Mouse (Mus musculus) spleen, embryonic (tissue): ENCODE results near the gene Iqsec1.

Source experiments
- CTCF ChIA-PET: fragments of 350-600 bp; sonication (Branson Sonifier 250); formaldehyde crosslinking; loops from one replicate; lab custom pipeline; 2022; lab: Charles Lee

The Iqsec1 gene

DNA sequence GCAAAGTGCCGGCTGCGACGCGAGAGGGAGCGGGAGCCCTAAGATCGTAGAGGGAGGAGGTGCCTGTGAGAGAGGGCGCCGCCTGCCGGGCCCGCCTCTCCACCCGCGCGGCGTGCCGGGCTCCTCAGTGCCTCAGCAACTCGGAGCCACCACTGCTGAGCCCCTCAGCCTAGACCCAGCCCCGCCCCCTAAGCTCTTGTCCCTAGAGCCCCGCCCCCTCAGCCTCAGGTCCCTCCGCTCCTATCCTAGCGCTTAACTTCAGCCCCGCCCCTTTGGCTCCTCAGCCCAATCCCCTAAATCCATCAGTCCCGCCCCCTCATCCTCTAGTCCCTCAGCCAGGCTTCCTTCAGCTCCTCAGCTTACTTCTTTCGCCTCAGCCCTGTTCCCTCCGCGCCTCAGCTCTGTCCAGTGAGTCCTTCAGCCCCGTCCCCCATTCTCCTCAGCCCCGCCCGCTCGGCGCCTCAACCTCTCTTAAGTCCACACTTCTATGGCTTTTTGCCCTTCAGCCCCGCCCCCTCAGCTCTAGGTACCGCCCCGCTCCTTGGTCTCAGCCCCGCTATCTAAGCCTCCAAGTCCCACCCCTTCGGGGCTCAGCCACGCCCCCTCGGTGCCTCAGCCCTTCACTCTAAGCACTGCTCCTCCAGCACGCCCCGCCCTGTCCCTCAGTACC lies at the start of gene Iqsec1:
Gene Iqsec1 (minus strand): TSS at position 38 of the 670 bp plus-strand sequence.
- CTCF ChIA-PET, result interaction anchor here (0.7 kb wide), 1 partner anchor 318 kb away, joined by 3 read pairs; no protein-coding TSS in a partner anchor

DNA sequence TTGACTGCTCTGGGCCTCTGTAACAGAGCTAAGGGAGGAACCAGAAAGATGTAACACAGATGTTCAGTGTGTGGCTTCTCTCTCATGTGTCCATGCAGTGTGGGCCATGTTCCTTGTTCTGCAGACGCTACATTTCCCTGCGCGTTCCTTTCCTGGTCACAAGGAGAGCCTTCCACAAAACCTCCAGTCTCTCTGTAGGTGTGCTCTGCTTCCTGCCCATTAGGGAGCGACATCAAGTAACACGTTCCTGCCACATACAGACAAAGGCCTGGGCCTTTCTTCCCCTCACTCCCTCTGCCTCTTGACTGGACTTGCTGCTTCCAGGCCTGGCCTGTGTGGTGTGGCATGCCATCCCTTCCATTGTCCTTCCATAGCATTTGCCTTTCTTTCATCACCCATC lies 39.8 kb upstream of the Iqsec1 start:
- CTCF ChIA-PET, result interaction anchor here (0.6 kb wide), 1 partner anchor 23 kb away, joined by 3 read pairs; no protein-coding TSS in a partner anchor

DNA sequence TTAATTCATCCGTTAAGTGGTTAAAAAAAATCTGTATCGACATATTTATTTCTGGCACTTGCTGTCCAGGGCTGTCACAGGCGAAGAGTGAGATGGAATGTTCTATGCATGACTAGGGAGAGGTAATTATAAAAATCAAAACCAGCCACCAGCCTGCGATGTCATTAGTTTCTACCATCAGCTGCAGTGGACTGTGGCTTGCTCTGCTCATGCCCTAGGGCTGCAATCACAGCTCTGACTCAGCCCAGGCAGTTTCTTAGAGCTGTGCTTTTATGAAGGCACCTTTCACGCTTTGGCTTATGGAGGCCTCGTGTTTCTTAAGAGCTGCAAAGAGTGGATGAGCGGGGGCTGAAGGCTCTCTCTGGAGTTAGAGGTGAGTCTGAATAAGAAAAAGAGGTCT lies 32.3 kb upstream of the Iqsec1 start:
- CTCF ChIA-PET, result no interaction called here

DNA sequence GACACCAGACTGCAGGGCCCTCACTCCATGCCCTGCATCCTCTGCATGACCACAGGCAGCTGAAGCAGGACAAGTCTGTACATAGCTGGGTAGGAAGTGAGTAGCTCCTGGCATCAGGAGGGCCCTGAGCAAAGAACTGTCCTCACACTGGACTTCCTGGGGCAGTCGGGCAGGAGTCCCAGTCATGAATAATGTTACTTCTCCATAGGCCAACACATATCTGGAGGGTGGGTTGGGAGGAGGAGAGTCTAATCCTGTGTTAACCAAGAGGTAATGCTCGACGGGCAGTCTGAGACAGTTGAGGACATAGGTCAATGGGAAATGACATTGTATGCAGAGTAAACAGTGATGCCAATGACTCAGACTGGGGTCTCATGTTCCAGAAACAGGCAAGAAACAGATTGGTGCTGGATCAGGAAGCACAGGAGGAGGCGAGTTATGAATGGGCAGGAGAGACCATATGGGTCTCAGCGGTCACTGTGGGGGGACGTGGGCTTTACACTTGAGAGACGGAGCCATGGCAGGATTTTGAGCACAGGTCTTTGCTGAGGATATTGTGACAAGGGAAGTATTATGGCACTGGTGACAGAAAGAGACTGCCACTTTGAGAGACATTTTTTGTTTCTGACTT lies 28.2 kb upstream of the Iqsec1 start:
- CTCF ChIA-PET, result no interaction called here

DNA sequence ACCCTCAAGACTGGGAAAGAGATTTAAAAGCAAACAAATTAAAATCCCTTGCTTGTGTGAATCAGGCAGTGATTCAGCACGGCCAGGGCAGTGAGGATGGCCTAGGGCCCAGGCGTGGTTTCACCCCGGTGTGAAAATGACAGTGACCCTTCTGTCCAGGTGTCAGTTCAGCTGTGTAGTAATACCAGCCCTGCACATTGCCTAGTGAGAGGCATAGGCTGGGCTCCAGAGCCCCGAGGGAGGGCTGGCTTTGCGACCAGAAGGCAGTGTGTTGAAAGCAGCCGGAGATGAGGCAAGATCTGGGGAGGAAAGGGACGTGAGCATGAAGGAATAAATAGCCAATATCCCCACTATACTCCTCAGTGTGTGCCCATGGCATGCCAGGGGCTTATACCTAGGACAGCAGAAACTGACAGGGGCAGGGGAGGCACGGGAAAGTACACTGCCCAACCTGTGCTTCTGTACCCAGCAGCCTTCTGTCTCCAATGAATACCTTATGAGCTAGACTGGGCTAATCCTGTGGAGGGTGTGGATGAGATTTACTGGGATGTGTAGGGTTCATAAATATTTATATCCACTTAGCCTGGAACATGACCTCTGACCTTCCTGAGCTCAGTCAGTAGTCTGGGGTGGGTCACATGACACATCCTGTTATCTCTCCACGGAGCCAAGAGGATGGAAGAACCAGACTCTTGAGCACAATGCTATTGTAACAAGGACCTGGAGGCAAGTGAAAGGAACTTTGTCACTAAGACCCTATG lies 25.9 kb upstream of the Iqsec1 start:
- CTCF ChIA-PET, result no interaction called here

DNA sequence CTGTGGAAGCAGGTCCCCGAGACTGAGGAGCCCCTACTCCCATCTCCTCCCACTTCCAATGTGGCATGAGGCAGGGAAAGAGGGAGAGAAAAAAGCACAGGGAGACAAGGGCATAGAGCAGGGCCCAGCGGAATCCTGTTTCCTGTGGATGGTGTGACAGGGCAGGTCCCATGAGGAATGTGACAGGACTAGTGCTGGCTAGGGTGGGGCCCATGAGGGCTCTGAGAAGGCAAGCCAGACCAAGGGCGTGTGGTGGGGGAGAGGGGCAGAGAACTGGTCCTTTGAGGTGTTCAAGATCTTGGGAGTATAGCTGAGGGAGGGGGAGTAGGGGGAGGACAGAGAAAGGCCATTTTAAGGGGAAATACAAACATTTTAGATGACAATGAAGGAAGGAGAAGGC lies 24.0 kb upstream of the Iqsec1 start:
- CTCF ChIA-PET, result no interaction called here

DNA sequence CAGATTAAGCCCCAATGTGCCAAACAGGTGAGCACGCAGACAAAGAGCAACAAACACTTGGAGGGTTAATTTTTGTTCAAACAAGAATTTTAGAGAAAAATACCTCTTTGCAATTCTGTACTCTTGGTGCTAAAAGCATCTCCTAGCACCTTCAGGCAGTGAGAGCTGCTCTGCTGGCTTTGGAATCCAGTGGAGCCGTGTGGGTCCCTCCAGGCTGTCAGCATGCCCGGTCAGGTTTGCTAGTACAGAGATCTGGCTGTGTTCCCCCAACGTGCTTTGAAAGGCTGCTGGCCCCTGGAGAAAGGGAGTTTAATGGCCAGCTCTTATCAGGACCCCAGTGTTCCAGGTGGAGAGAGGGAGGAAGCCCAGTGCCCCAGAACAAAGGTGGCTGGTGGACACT lies 23.1 kb upstream of the Iqsec1 start:
- CTCF ChIA-PET, result no interaction called here

DNA sequence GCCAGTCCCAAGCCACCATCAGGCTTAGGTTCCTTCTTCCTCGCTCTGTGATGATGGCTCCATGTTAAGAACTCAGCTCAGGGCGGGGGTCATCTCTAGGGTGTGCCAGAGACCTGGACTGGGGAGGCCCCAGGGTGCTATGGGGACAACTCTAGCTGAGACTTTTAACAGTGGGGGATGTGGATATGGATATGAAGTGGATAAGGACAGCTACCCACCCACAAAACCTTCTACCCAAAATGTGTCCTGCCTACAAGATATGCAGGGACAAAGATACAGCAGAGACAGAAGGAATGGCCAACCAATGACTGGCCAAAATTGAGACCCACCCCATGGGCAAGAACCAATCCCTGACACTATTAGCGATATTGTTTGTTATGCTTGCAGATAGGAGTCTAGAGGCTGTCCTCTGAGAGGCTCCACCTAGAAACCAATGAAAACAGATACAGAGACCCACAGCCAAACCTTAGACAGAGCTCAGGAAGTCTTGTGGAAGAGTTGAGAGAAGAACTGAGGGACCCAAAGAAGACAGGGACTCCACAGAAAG lies 19.9 kb upstream of the Iqsec1 start:
- CTCF ChIA-PET, result no interaction called here

DNA sequence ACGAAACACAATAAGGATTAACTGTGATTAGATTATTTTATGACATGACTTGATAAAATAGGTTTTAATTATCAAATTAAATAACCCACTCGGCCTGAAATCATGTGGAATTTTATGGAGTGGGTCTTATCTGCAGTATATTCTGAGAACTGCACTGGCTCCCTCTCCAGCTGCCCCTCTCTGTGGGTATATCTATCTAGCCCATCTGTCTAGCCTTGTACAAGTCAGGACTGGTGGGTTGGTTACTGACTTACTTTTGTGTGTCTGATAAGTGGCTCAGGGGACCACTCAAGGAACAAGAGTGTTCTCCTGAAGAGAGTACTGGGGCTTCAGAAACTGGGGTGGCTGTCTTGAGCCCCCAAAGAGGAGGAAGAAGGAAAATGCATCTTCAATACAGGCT lies 18.7 kb upstream of the Iqsec1 start:
- CTCF ChIA-PET, result no interaction called here

DNA sequence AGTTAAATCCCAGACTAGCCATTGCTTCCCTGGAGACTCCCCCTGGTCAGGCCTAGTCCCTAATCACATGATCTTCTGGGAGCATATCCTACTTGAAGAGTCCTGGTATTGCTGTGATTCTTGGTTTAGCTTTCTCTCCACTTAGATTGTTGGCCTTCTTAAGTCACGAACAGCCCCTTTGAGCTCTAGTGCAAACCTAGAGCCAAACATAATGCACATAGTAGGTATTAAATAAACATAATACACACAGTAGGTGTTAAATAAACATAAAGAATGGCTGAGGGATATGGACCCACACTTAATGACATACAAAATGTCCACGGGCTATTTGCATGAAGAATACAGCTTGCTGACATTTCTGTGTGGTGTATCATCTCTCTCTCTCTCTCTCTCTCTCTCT lies 15.7 kb upstream of the Iqsec1 start:
- CTCF ChIA-PET, result interaction anchor here (0.6 kb wide), 1 partner anchor 13 kb away, joined by 33 read pairs; no protein-coding TSS in a partner anchor

DNA sequence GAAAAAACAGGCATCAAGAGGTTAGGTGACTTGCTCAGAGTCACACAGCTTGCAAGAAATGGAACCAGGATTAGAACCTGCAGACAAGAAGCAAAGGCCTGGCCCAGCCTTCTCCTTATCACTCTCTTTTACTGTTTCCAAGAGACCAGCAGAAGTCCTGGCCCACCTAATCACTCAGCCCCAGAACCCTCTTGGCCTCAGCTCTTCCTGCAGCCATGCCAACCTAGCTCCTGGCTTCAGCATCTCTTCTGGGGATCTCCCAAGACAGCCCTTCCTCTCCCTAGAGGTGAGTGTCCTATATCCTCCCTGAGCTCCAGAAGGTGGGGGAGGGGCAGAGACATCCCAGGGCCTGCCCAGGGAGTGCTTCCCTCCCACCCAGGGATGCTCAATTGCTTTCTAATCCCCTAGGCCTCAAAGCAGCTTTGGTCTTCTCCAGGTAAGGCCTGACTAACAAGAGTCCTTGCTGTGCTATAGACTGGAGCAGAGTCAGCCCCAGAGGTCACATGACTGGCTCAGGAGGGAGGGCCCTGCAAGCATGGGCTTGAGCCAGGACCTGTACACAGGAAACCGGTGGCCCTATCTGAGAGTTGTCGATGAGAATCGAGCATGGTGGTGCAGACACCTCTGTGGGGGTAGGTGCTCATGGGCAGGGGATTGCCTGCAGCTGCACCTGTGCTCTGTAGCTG lies 15.0 kb upstream of the Iqsec1 start:
- CTCF ChIA-PET, result interaction anchor here (0.6 kb wide), 1 partner anchor 14 kb away, joined by 33 read pairs; no protein-coding TSS in a partner anchor

DNA sequence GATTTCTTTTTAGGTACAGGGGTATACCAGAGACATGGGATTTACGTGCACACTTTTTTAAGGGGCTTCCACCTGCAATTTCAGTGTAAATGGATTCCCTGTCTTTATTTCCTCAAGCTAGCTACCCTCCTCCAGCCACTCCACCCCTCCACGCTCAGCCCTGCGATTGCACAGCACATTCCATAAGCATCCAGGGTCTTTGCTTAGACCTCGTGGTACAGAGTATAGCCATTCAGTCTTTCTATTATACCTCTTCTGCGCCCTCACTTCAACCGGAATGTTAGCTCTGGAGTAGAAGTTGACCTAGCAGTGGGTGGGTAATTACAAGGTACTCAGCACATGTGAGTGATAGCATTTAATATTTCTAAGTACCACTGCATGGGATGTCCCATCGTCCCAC lies 13.1 kb upstream of the Iqsec1 start:
- CTCF ChIA-PET, result no interaction called here

DNA sequence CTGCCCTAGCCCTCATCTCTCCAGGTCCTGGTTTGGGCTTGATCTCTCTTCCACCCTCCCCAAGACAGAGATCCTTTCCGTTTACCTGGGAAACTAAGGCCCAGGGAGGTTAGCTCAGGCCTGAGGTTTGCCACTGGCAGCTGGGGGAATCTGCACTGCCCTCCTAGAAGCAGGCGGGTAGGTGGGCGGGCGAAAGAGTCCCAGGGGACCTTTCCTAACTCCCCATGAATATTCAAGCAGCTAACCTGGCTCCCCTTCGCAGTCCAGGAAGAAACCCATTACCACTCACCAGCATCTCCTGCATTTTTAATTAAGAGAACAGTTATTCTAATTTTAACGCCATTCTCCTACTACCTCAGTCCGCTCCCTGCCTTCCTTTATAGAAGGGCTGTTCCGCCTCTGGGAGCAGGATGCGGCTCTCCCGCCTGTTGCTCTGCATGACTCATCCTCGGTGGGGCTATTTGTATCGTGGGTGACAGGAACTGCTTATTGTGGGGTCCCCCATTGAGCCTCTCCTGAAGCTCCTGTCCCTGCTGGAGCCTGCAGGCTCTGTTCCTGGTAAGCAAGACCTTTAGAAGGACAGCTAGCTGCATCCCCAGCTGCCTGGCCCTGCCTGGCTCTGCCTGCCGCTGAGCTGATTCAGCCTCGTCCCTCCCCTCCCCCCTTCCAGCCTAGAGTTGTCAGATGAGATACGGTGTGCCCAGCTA lies 12.5 kb upstream of the Iqsec1 start:
- CTCF ChIA-PET, result no interaction called here

DNA sequence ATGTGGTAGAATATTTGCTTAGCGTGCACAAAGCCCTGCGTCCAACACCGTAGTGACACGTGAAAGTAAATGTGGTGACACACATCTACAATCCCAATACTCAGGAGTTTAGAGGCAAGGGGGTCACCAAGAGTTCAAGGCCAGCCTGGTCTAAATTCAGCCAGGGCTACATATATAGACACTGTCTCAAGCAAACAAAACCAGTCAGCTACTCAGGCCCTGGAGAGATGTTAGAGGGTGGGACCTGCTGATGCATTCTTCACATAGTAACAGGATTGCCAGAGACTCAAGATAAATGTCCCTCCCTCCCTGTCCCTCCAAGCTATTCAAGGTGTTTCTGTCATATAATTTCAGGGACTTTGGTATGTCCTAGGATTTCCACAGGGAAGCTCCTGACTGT lies 10.7 kb upstream of the Iqsec1 start:
- CTCF ChIA-PET, result no interaction called here

DNA sequence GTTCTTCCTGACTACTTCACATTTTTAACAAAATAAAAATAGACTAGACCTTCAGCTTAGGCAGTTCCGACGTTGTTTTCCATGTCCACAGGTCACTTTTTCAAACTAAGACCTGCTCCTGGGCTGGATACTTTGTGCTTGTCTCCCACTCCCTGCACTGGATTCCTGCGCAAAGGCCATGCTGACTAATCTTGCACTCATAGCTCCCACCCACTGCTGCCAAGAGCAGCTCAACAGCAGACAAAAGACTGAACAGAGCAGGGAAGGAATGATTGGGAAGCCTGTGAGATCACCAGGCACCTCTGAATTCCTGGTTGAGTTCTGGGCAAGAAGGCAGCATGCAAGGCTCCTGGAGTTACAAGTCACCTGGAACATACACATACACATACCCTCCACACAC lies 8.5 kb upstream of the Iqsec1 start:
- CTCF ChIA-PET, result no interaction called here

DNA sequence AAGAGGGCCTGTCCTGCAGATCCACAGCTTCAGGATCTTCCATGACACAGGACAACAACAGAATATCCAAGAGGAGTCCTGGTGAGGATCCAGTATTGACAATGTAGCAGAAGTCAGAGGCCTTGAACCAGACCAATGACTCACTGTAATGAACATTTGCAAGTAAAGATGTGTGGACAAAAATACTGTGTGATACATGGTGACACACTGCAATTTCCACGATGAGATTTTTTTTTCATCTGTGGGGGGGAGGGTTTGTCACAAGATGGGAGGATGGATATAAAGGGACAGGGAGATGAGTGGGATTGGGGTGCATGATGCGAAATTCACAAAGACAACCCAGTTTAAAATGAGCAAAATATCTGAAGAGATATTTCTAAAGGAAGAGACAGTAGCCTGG lies 7.7 kb upstream of the Iqsec1 start:
- CTCF ChIA-PET, result no interaction called here

DNA sequence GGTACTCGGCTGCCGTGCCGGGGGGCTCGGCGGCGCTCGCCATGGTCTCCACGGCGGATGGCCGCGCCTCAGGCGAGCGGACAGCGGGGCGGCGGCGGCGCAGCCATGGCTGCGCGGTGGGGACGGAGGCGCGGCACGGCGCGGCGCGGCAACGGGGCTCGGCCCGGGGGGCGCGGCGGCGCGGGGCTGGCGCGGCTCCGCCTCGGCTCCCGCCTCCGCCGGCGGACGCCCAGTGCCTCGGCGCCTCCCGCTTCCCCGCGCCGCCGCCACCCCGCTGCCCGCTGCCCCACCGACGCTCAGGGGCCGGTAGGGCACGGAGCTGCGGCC lies 223 bp downstream of the Iqsec1 start:
- CTCF ChIA-PET, result no interaction called here

DNA sequence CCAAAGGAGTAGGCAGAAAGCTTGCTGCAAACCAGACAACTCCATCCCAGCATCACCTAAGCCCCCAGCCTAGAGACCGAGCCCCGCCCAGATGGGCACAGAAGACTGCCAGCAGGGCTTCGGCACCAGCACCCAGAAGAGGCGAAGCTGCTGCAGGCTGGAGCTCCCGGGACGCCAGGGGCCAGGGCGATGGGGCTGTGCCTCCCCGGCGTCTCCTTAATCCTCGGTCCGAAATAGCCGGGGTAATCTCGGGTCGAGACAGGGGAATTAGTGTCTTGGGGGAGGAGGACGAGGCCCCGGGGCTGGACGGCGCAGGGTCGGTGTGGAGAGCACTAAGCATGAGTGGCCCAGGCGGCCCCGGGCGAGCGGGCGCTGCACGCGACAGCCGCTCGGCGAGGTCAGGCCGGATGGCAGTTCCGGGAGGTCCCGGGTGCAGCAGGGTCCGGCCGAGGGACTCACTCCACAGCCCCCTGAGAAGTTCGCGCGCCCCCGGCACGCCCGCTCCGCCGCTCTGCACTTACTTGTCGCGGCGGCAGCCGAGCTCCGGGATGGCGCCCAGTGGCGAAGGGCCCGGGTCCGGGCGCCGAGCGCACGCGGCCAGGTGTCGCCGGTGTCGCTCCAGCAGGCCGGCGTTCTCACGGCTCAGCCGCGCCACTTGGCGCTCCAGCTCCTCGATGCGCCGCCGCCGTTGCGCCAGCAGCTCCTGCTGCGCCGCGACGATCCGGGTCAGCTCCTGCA lies 755 bp downstream of the Iqsec1 start:
- CTCF ChIA-PET, result no interaction called here

DNA sequence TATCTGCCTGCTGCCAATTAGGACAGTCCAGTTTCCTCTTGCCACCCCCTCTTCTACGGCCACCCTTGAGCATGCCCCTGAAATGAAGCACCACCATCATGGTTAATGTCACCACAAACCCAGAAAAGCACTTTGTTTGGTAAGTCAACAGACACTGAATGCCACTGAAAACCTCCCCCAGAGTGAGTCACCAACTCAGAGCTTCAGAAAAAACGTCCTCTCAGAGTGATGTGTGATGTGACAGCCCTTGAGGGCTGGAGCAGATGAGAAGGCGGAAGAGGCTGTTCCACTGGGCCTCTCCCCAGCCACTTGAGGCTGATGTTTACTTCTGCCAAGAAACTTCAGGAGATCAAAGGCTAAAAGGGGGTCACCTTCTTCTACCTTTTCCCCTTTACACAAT lies 4.4 kb downstream of the Iqsec1 start:
- CTCF ChIA-PET, result no interaction called here

DNA sequence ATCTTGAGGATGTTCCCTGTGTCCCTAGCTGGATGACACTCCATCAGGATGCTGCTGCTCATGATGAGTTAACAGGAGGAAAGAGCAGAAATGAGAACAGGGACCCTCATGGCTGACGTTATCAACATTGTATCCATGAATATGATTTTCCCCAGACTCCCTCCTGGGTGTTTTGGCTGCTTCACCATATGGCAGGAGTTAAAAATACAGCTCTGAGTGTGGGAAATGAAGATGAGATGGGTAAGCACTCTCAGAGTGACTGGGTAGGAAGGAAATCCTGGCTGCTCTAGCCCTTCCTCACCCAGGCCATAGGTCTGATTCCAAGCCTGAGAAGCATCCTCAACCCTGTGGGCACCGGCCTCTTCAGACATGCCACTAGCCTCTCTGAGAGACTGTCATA lies 14.2 kb downstream of the Iqsec1 start:
- CTCF ChIA-PET, result no interaction called here
